Mouse (Mus musculus): Measurements from ENCODE around the gene Rbms3. TPM values are rescaled to one million over a fixed set of nuclear protein-coding genes. Genes with fewer than 3 reads are reported as not detected.

Gene Rbms3
- polyA plus RNA-seq, 1 experiment from 2014 or later: 76.1 TPM

DNA sequence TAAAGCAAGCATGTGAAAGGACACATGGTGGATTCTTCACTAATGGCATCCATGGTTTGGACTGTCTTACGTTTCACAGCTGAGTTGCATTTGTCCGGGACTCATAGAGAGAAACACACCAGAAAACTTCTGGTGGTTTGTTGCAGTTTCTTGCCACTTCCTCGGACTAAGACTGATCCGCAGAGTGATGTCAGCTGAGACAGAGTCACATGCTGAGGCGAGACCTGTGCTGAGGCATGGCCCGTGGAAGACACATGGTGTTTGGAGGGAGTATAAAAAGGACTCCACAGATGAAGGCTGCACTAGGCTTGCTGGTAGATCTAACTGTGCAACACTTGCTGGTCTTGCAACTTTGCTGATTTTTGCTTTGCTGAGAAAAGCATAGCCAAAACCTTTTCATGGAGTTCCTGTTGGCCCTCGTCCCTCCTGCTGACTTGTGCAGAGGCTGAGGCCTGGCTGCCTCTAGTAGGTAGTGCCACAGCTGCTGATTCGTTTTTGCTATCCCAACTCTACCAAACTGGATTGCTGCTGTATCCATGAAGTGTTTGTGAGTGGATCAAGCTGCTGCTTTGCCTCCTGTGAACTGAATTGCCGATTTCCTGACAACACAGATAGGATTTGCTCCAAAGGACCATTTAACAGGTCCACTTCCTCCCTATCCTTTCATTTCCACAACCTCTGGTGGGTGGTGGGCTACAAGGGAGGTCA, 742.6 kb downstream of the Rbms3 start:
- 77% methylated on average over 9 of the region's 9 CpGs for WGBS
- H3K9ac ChIP-seq (ENCODE audit: low read length): no peak overlapping the region
- no peak for ATAC-seq (ENCODE audit: insufficient read depth, low FRiP score)
- H3K4me3 ChIP-seq (replicated peaks; ENCODE audit: low read length): no peak overlapping the region
- no peak overlapping the region for H3K27ac ChIP-seq (ENCODE audit: low read length)
- H3K36me3 ChIP-seq (ENCODE audit: control insufficient read depth, insufficient read depth, low read length): no peaks in the 10 kb centered on the region
- peaks cover 6% of the 10 kb centered on the region for H3K4me1 ChIP-seq (ENCODE audit: control insufficient read depth, insufficient read depth, low read length)
- H3K4me2 ChIP-seq (ENCODE audit: low read depth, low read length): no peak overlapping the region
- no peaks in the 10 kb centered on the region for H3K9me3 ChIP-seq (replicated peaks; ENCODE audit: control insufficient read depth, low read length)
- no peaks in the 10 kb centered on the region for H3K27me3 ChIP-seq (ENCODE audit: control insufficient read depth, insufficient read depth, low read length)

GRCm38 (mm10) chr9:116885617-116886016, 744.1 kb downstream of the Rbms3 start:
- H3K4me1 ChIP-seq (ENCODE audit: control insufficient read depth, insufficient read depth, low read length): peaks cover 6% of the 10 kb centered on the region
- H3K36me3 ChIP-seq (ENCODE audit: control insufficient read depth, insufficient read depth, low read length): no peaks in the 10 kb centered on the region
- no peak overlapping the region for H3K9ac ChIP-seq (ENCODE audit: low read length)
- H3K4me3 ChIP-seq (replicated peaks; ENCODE audit: low read length): no peak overlapping the region
- no peak for ATAC-seq (ENCODE audit: insufficient read depth, low FRiP score)
- H3K27me3 ChIP-seq (ENCODE audit: control insufficient read depth, insufficient read depth, low read length): no peaks in the 10 kb centered on the region
- no peak overlapping the region; the same call in 1 of the 2 replicates for H3K27ac ChIP-seq (ENCODE audit: low read length)
- H3K9me3 ChIP-seq (replicated peaks; ENCODE audit: control insufficient read depth, low read length): no peaks in the 10 kb centered on the region
- H3K4me2 ChIP-seq (ENCODE audit: low read depth, low read length): no peak overlapping the region
- WGBS: 26% methylated on average over 5 of the region's 5 CpGs

- Histone ChIP-seq H3K9me3 (replicated peaks; ENCODE audit: control insufficient read depth, low read length) (peaks cover 8% of the 10 kb centered on the region; the same call in 1 of the 2 replicates), H3K9ac (ENCODE audit: low read length) (no peak overlapping the region), H3K4me2 (ENCODE audit: low read depth, low read length) (no peak overlapping the region), H3K27ac (ENCODE audit: low read length) (no peak overlapping the region), H3K4me1 (ENCODE audit: control insufficient read depth, insufficient read depth, low read length) (peaks cover 6% of the 10 kb centered on the region), H3K27me3 (ENCODE audit: control insufficient read depth, insufficient read depth, low read length) (no peaks in the 10 kb centered on the region), H3K36me3 (ENCODE audit: control insufficient read depth, insufficient read depth, low read length) (no peaks in the 10 kb centered on the region), H3K4me3 (replicated peaks; ENCODE audit: low read length) (no peak overlapping the region)
- 74% methylated on average over 4 of the region's 4 CpGs for WGBS
- ATAC-seq (ENCODE audit: insufficient read depth, low FRiP score): 0 out of 2 replicates have a peak, but pooled peaks have one; percentile 37
Observed at GRCm38 (mm10) chr9:116880503-116880902, 749.2 kb downstream of the Rbms3 start.

- Histone ChIP-seq H3K36me3 (ENCODE audit: control insufficient read depth, insufficient read depth, low read length) (no peaks in the 10 kb centered on the region), H3K9ac (ENCODE audit: low read length) (no peak overlapping the region), H3K27me3 (ENCODE audit: control insufficient read depth, insufficient read depth, low read length) (no peaks in the 10 kb centered on the region), H3K9me3 (replicated peaks; ENCODE audit: control insufficient read depth, low read length) (peaks cover 8% of the 10 kb centered on the region; the same call in 1 of the 2 replicates), H3K4me3 (replicated peaks; ENCODE audit: low read length) (no peak overlapping the region), H3K4me1 (ENCODE audit: control insufficient read depth, insufficient read depth, low read length) (peaks cover under 1% of the 10 kb centered on the region), H3K27ac (ENCODE audit: low read length) (no peak overlapping the region), H3K4me2 (ENCODE audit: low read depth, low read length) (no peak overlapping the region)
- WGBS: 84% methylated on average over 10 of the region's 10 CpGs
- no peak for ATAC-seq (ENCODE audit: insufficient read depth, low FRiP score)
Observed at GRCm38 (mm10) chr9:116879600-116880457, 749.9 kb downstream of the Rbms3 start.

DNA sequence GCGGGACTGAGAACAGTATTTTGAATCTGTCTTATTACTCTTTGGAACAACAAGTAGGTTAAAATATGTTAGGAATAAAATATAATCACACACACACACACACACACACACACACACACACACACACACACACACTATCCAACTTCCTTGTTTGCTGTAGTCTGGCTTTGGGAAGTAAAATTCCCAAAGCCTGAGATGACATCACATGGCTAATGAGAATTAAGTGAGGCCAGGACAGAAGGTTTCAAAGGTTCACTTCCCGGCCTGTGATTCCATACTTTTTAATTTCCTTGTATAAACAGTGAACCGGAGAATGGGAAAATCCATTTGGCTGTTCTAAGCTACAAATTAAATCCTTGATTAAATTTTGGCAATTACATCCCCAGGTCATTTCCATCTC, 752.9 kb downstream of the Rbms3 start:
- no peak for ATAC-seq (ENCODE audit: insufficient read depth, low FRiP score)
- Histone ChIP-seq H3K9ac (ENCODE audit: low read length) (no peak overlapping the region), H3K4me2 (ENCODE audit: low read depth, low read length) (no peak overlapping the region), H3K36me3 (ENCODE audit: control insufficient read depth, insufficient read depth, low read length) (no peaks in the 10 kb centered on the region), H3K4me3 (replicated peaks; ENCODE audit: low read length) (no peak overlapping the region), H3K27ac (ENCODE audit: low read length) (no peak overlapping the region), H3K9me3 (replicated peaks; ENCODE audit: control insufficient read depth, low read length) (peaks cover 8% of the 10 kb centered on the region; the same call in 1 of the 2 replicates), H3K27me3 (ENCODE audit: control insufficient read depth, insufficient read depth, low read length) (no peaks in the 10 kb centered on the region), H3K4me1 (ENCODE audit: control insufficient read depth, insufficient read depth, low read length) (peaks cover 11% of the 10 kb centered on the region)
- WGBS: 44% methylated on average over 3 of the region's 3 CpGs

GRCm38 (mm10) chr9:116873976-116874320, 755.8 kb downstream of the Rbms3 start:
- Histone ChIP-seq H3K9ac (ENCODE audit: low read length) (no peak overlapping the region), H3K4me3 (replicated peaks; ENCODE audit: low read length) (no peak overlapping the region), H3K4me1 (ENCODE audit: control insufficient read depth, insufficient read depth, low read length) (peaks cover 11% of the 10 kb centered on the region), H3K27me3 (ENCODE audit: control insufficient read depth, insufficient read depth, low read length) (no peaks in the 10 kb centered on the region), H3K36me3 (ENCODE audit: control insufficient read depth, insufficient read depth, low read length) (no peaks in the 10 kb centered on the region), H3K4me2 (ENCODE audit: low read depth, low read length) (0 out of 2 replicates have a peak overlapping the region, but pooled peaks have one; percentile 8), H3K9me3 (replicated peaks; ENCODE audit: control insufficient read depth, low read length) (peaks cover 4% of the 10 kb centered on the region; the same call in 1 of the 2 replicates), H3K27ac (ENCODE audit: low read length) (peak overlapping the region; percentile 57)
- WGBS: 29% methylated on average over 2 of the region's 2 CpGs
- no peak for ATAC-seq (ENCODE audit: insufficient read depth, low FRiP score)

- 41% methylated on average over 30 of the region's 30 CpGs for WGBS
- Histone ChIP-seq H3K4me3 (replicated peaks; ENCODE audit: low read length) (no peak overlapping the region), H3K36me3 (ENCODE audit: control insufficient read depth, insufficient read depth, low read length) (no peaks in the 10 kb centered on the region), H3K27me3 (ENCODE audit: control insufficient read depth, insufficient read depth, low read length) (no peaks in the 10 kb centered on the region), H3K27ac (ENCODE audit: low read length) (peak overlapping the region; percentile 57), H3K9ac (ENCODE audit: low read length) (no peak overlapping the region), H3K9me3 (replicated peaks; ENCODE audit: control insufficient read depth, low read length) (peaks cover 3% of the 10 kb centered on the region; the same call in 1 of the 2 replicates), H3K4me1 (ENCODE audit: control insufficient read depth, insufficient read depth, low read length) (peaks cover 11% of the 10 kb centered on the region), H3K4me2 (ENCODE audit: low read depth, low read length) (peak overlapping the region; percentile 22; the same call in 1 of the 2 replicates)
- peak; percentile 83 for ATAC-seq (ENCODE audit: insufficient read depth, low FRiP score)
Observed at GRCm38 (mm10) chr9:116873033-116873975, 756.4 kb downstream of the Rbms3 start.

DNA sequence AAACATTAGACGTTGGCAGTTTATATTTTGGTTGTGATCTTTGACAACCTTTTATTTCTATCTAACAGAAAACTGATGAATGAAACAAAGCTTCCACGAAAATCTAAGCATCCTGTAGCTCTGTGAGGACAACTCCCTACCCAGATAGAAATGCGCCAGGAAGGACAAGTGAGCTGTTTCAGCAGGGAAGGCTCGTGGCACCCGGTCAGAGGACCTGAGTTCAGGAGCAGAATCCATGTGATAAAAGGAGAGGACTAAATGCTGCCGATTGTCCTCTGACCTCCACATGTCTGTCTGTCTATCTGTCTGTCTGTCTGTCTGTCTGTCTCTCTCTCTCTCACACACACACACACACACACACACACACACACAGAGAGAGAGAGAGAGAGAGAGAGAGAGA, 757.4 kb downstream of the Rbms3 start:
- no peak for ATAC-seq (ENCODE audit: insufficient read depth, low FRiP score)
- Histone ChIP-seq H3K36me3 (ENCODE audit: control insufficient read depth, insufficient read depth, low read length) (no peaks in the 10 kb centered on the region), H3K4me2 (ENCODE audit: low read depth, low read length) (no peak overlapping the region), H3K9ac (ENCODE audit: low read length) (no peak overlapping the region), H3K27ac (ENCODE audit: low read length) (no peak overlapping the region), H3K4me3 (replicated peaks; ENCODE audit: low read length) (no peak overlapping the region), H3K9me3 (replicated peaks; ENCODE audit: control insufficient read depth, low read length) (peaks cover 3% of the 10 kb centered on the region; the same call in 1 of the 2 replicates), H3K27me3 (ENCODE audit: control insufficient read depth, insufficient read depth, low read length) (no peaks in the 10 kb centered on the region), H3K4me1 (ENCODE audit: control insufficient read depth, insufficient read depth, low read length) (peaks cover 11% of the 10 kb centered on the region)
- WGBS: 71% methylated on average over 6 of the region's 6 CpGs

Data from stomach, embryonic 16.5 days (tissue).